Mouse (Mus musculus) G1E (cell line): ENCODE measurements at regions not wholly inside any gene's neighbourhood (a gene's known extent, or its start where the extent isn't known, plus 50 kb on each side); places are given as distances from the start of the nearest gene placed in this dataset.

Experiments
- CTCF ChIP-seq: IDR thresholded peaks from 2 replicates; pipeline ENCODE4 v1.5.1; 2012; ENCODE audit warnings: low read depth, low read length, inconsistent platforms, mixed read lengths
- GATA1 ChIP-seq: IDR thresholded peaks from 2 replicates; pipeline ENCODE4 v1.6.1; 2012; ENCODE audit warnings: borderline replicate concordance, low read length, inconsistent platforms, mixed read lengths
- GATA2 ChIP-seq: IDR thresholded peaks from 2 replicates; pipeline ENCODE4 v1.6.1; 2012; ENCODE audit warnings: low read depth, low read length, inconsistent platforms, borderline replicate concordance
- POLR2AphosphoS5 ChIP-seq: IDR thresholded peaks from 2 replicates; pipeline ENCODE4 v1.6.1; 2012; ENCODE audit warnings: low read depth, low read length, inconsistent platforms; ENCODE audit not compliant: insufficient replicate concordance
- TAL1 ChIP-seq: conservative IDR thresholded peaks from 2 replicates; pipeline ENCODE4 v1.6.1; 2012; ENCODE audit warnings: low read depth, low read length, inconsistent platforms, mixed read lengths

GRCm38 (mm10) chr10:16681001-16681400, 1042.0 kb upstream of the Cited2 start:
- TF ChIP-seq CTCF, result no peak
- TF ChIP-seq TAL1, result no peak
- no peak for TF ChIP-seq GATA1
- TF ChIP-seq POLR2AphosphoS5, result no peak
- TF ChIP-seq GATA2, result no peak
